Mouse (Mus musculus) stomach, postnatal 0 days (tissue): ENCODE data around the gene Gramd4.

ENCODE experiments used
- CTCF ChIP-seq: IDR thresholded peaks from 2 replicates; pipeline ENCODE4 v1.5.1; 2016; ENCODE audit warnings: antibody characterized with exemption, low read depth, mild to moderate bottlenecking, moderate library complexity
- EP300 ChIP-seq: optimal IDR thresholded peaks from 2 replicates; pipeline ENCODE3; 2016; ENCODE audit warnings: antibody characterized with exemption

DNA sequence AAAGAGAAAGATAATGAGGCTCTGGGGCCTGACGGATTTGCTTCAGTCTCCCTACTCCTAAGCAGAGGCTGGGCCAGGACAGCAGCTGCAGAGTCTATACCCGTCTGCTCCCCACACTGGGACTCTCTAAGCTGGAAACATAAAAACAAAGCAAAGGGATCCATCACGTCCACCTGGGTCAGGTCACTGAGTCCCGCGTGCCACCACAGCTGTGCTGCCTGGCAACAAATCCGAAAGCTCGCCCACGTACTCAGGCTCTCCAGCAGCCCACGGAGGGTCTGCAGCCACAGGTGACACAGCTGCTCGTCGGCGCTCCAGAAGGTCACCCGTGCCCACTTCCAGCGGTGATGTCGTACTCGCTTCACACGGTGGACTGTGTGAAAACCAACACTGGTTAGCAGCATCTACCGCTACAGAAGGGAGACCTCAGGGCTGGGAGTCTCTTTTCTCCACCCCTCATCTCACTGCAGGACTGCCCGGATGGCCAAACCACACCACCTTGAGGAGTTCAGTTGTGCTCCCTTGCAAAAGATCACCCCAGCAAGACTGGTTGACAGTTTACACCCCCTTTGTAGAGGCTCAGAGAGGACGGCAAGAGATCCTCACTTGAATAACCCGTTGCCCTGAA lies 107.3 kb downstream of the Gramd4 start:
- TF ChIP-seq CTCF (no peak), EP300 (no peak)
